Mouse (Mus musculus) forebrain, embryonic 16.5 days (tissue): ENCODE results near the gene Dennd1a. TPM values are rescaled to one million over a fixed set of nuclear protein-coding genes. Genes with fewer than 3 reads are reported as not detected.

ENCODE experiments used
- ATAC-seq: fragments of 200-750 bp; cut with Nextera tagmentation; 2 replicates; pipeline ENCODE4 v1.8.0; 2017; ENCODE audit warnings: mild to moderate bottlenecking, moderate library complexity
- H3K27ac ChIP-seq: fragments of 300-500 bp; sonication (generic); 2 replicates; pipeline ENCODE4 v1.5.1; 2014; ENCODE audit warnings: low read length, control low read depth
- H3K27me3 ChIP-seq: fragments of 300-500 bp; sonication (generic); replicated peaks from 2 replicates; pipeline ENCODE4 v1.6.1; 2014; ENCODE audit warnings: low read length; ENCODE audit not compliant: control insufficient read depth, insufficient read depth
- H3K36me3 ChIP-seq: fragments of 300-500 bp; sonication (generic); 2 replicates; pipeline ENCODE4 v1.6.1; 2014; ENCODE audit not compliant: control insufficient read depth, insufficient read depth
- H3K4me1 ChIP-seq: fragments of 300-500 bp; sonication (generic); replicated peaks from 2 replicates; pipeline ENCODE4 v1.6.1; 2014; ENCODE audit warnings: low read length; ENCODE audit not compliant: control insufficient read depth, insufficient read depth
- H3K4me2 ChIP-seq: fragments of 300-500 bp; sonication (generic); 2 replicates; pipeline ENCODE4 v1.6.1; 2014; ENCODE audit warnings: mild to moderate bottlenecking, low read length, control low read depth
- H3K4me3 ChIP-seq: fragments of 300-500 bp; sonication (generic); replicated peaks from 2 replicates; pipeline ENCODE4 v1.5.1; 2014; ENCODE audit warnings: mild to moderate bottlenecking, low read length, control low read depth
- H3K9ac ChIP-seq: fragments of 300-500 bp; sonication (generic); replicated peaks from 2 replicates; pipeline ENCODE4 v1.6.1; 2014; ENCODE audit warnings: low read depth, low read length, control low read depth
- H3K9me3 ChIP-seq: fragments of 300-500 bp; sonication (generic); 2 replicates; pipeline ENCODE4 v1.6.1; 2016; ENCODE audit warnings: low read length; ENCODE audit not compliant: control insufficient read depth
- WGBS: fragments of 180-500 bp; shearing (Covaris S2); extraction: QIAGEN DNeasy Blood & Tissue Kit; methylation state at CpG from one replicate; pipeline ENCODE4 v1.1.7; 2014; 5-methylcytosine and 5-hydroxymethylcytosine counted together
- polyA plus RNA-seq: library from polyadenylated mRNA; unstranded; fragments of >200 nt; fragmentation: Nextera tagmentation; extraction: Ambion mirVana; gene quantifications from 2 replicates; pipeline ENCODE4 v1.2.1, GENCODE M21; 2015

The Dennd1a gene
- polyA plus RNA-seq, 1 experiment from 2014 or later, result 19.5 TPM

- no peaks in the 10 kb centered on the region for H3K9me3 ChIP-seq
- 57% methylated on average over 8 of the region's 8 CpGs for WGBS
- H3K9ac ChIP-seq, result no peak overlapping the region
- no peaks in the 10 kb centered on the region for H3K27me3 ChIP-seq
- no peaks in the 10 kb centered on the region for H3K36me3 ChIP-seq
- H3K4me3 ChIP-seq, result no peak overlapping the region
- peak; percentile 40; the same call in 1 of the 2 replicates for ATAC-seq
- no peak overlapping the region for H3K4me2 ChIP-seq
- peaks cover 10% of the 10 kb centered on the region for H3K4me1 ChIP-seq
- no peak overlapping the region for H3K27ac ChIP-seq
Observed at GRCm38 (mm10) chr2:37903286-37903685, 383.9 kb downstream of the Dennd1a start.

- Histone ChIP-seq H3K4me2 (no peak overlapping the region), H3K4me3 (no peak overlapping the region), H3K9me3 (no peaks in the 10 kb centered on the region), H3K4me1 (peaks cover 3% of the 10 kb centered on the region; the same call in 1 of the 2 replicates), H3K36me3 (no peaks in the 10 kb centered on the region), H3K27me3 (no peaks in the 10 kb centered on the region), H3K9ac (no peak overlapping the region), H3K27ac (no peak overlapping the region)
- ATAC-seq, result no peak
- 73% methylated on average over 3 of the region's 3 CpGs for WGBS
Observed at GRCm38 (mm10) chr2:37883214-37883613, 404.0 kb downstream of the Dennd1a start.

- H3K9ac ChIP-seq, result no peak overlapping the region
- no peak for ATAC-seq
- WGBS, result 90% methylated on average over 5 of the region's 5 CpGs
Observed at GRCm38 (mm10) chr2:37881262-37881913, 405.8 kb downstream of the Dennd1a start.

GRCm38 (mm10) chr2:37879697-37880096 is 407.5 kb downstream of the Dennd1a start:
- WGBS, result 7% methylated on average over 4 of the region's 4 CpGs
- ATAC-seq, result peak; percentile 73
- Histone ChIP-seq H3K4me2 (no peak overlapping the region), H3K4me1 (peaks cover 7% of the 10 kb centered on the region), H3K27ac (no peak overlapping the region), H3K4me3 (no peak overlapping the region), H3K36me3 (no peaks in the 10 kb centered on the region), H3K9ac (no peak overlapping the region), H3K27me3 (no peaks in the 10 kb centered on the region), H3K9me3 (no peaks in the 10 kb centered on the region)

More at GRCm38 (mm10) chr2:37881262-37881913, 405.8 kb downstream of the Dennd1a start:
- H3K27ac ChIP-seq, result no peak overlapping the region
- H3K27me3 ChIP-seq, result no peaks in the 10 kb centered on the region
- no peak overlapping the region for H3K4me2 ChIP-seq
- peaks cover 5% of the 10 kb centered on the region for H3K4me1 ChIP-seq
- no peaks in the 10 kb centered on the region for H3K9me3 ChIP-seq
- no peaks in the 10 kb centered on the region for H3K36me3 ChIP-seq
- no peak overlapping the region for H3K4me3 ChIP-seq

GRCm38 (mm10) chr2:37872791-37873190 is 414.4 kb downstream of the Dennd1a start:
- Histone ChIP-seq H3K9ac (no peak overlapping the region), H3K36me3 (no peaks in the 10 kb centered on the region), H3K9me3 (no peaks in the 10 kb centered on the region), H3K4me3 (no peak overlapping the region), H3K4me1 (peaks cover 4% of the 10 kb centered on the region; the same call in 1 of the 2 replicates), H3K27me3 (no peaks in the 10 kb centered on the region), H3K4me2 (no peak overlapping the region), H3K27ac (no peak overlapping the region)
- WGBS, result 68% methylated on average over 4 of the region's 4 CpGs
- no peak for ATAC-seq

GRCm38 (mm10) chr2:37869628-37870027 is 417.6 kb downstream of the Dennd1a start:
- 40% methylated on average over 6 of the region's 6 CpGs for WGBS
- H3K4me2 ChIP-seq, result no peak overlapping the region
- no peak overlapping the region for H3K4me3 ChIP-seq
- H3K27ac ChIP-seq, result no peak overlapping the region
- peaks cover 12% of the 10 kb centered on the region for H3K4me1 ChIP-seq
- no peaks in the 10 kb centered on the region for H3K36me3 ChIP-seq
- H3K9me3 ChIP-seq, result no peaks in the 10 kb centered on the region
- peak; percentile 40 for ATAC-seq
- H3K9ac ChIP-seq, result no peak overlapping the region
- no peaks in the 10 kb centered on the region for H3K27me3 ChIP-seq

GRCm38 (mm10) chr2:37867387-37867786 is 419.8 kb downstream of the Dennd1a start:
- Histone ChIP-seq H3K36me3 (no peaks in the 10 kb centered on the region), H3K27me3 (no peaks in the 10 kb centered on the region), H3K4me3 (no peak overlapping the region), H3K27ac (no peak overlapping the region), H3K4me1 (peaks cover 12% of the 10 kb centered on the region), H3K4me2 (no peak overlapping the region), H3K9ac (no peak overlapping the region), H3K9me3 (no peaks in the 10 kb centered on the region)
- 82% methylated on average over 5 of the region's 5 CpGs for WGBS
- no peak for ATAC-seq

- Histone ChIP-seq H3K9ac (no peak overlapping the region), H3K4me1 (no peaks in the 10 kb centered on the region), H3K27ac (no peak overlapping the region), H3K4me3 (no peak overlapping the region), H3K27me3 (no peaks in the 10 kb centered on the region), H3K36me3 (no peaks in the 10 kb centered on the region), H3K4me2 (no peak overlapping the region), H3K9me3 (no peaks in the 10 kb centered on the region)
- 97% methylated on average over 1 of the region's 1 CpGs for WGBS
- no peak for ATAC-seq
Observed at GRCm38 (mm10) chr2:37857472-37857871, 429.7 kb downstream of the Dennd1a start.

- Histone ChIP-seq H3K9me3 (no peaks in the 10 kb centered on the region), H3K27me3 (no peaks in the 10 kb centered on the region), H3K27ac (no peak overlapping the region), H3K36me3 (no peaks in the 10 kb centered on the region), H3K4me2 (no peak overlapping the region), H3K9ac (no peak overlapping the region), H3K4me1 (no peaks in the 10 kb centered on the region; the same call in 1 of the 2 replicates), H3K4me3 (no peak overlapping the region)
- WGBS, result 93% methylated on average over 3 of the region's 3 CpGs
- no peak for ATAC-seq
Observed at GRCm38 (mm10) chr2:37856955-37857354, 430.2 kb downstream of the Dennd1a start.
